ENCODE assay signal across 9 mouse cellular contexts in the genomic region with DNA sequence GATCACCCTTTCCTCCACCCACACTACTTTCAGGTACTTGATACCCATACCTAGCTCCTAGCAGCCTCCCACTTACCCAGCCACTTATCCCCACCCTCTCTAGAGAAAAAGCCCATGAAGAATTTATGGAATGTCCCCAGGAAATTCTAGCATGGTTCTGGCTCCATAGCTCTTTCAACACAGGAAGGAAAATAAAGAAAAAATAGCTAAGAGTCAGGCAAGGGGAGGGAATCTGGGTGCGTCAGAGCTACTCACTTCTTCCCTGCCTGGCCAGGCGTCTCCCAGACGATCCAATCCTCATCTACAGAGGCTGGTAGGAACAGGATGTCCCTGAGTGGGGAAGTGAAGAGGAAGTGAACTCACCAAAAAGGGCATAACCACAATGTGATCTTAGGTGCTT. TPM values are rescaled to one million over a fixed set of nuclear protein-coding genes. Genes with fewer than 3 reads are reported as not detected.
DNase-seq lines count a peak whose midpoint lies in the region; ATAC-seq and TF ChIP-seq lines count a peak whose summit lies in the region.
"Had no signal": no experiment of that assay in that cellular context is flagged by ENCODE, and none has a peak within 500 bp of the region (broad histone marks: within the 10 kb centered on the region; RNA-seq: fewer than 3 reads in every experiment).

No protein-coding gene starts in this region.

- no peak for TF ChIP-seq POLR2A in embryonic fibroblast, embryonic 13.5 days (IDR thresholded peaks at IDR 0.05; ENCODE audit: low read depth, low read length)

- H3K9ac ChIP-seq in midbrain, embryonic 16.5 days (ENCODE audit: low read depth, low read length): no peak overlapping the region
- H3K9ac ChIP-seq: hindbrain, embryonic 12.5 days had no signal

- ATAC-seq in midbrain, embryonic 16.5 days: no peak

- DNase-seq in kidney, adult 11 months: peak; percentile 70
- DNase-seq in kidney, adult 18-20 months: no peak
- peak; percentile 72 for DNase-seq in kidney, adult 9 months
- DNase-seq in lung, postnatal 25 days (ENCODE audit: low spot score): peak; percentile 92
- DNase-seq in thymus, postnatal 0 days (ENCODE audit: low spot score): no peak
- no peak for DNase-seq in frontal cortex, adult 2 months (ENCODE audit: extremely low spot score in 1 of 2, low spot score in 1 of 2)

- WGBS in midbrain, embryonic 16.5 days: 84% methylated on average over 3 of the region's 3 CpGs

- no peak for TF ChIP-seq CTCF in embryonic fibroblast, embryonic 13.5 days (IDR thresholded peaks at IDR 0.05; ENCODE audit: borderline replicate concordance, insufficient read depth, low read length)

- H3K4me2 ChIP-seq in midbrain, embryonic 16.5 days (ENCODE audit: low read length): no peak overlapping the region
- H3K4me2 ChIP-seq: hindbrain, embryonic 12.5 days had no signal

- peak overlapping the region; percentile 69; the same call in 1 of the 2 replicates for H3K27ac ChIP-seq in embryonic fibroblast, embryonic 13.5 days (ENCODE audit: insufficient read depth, low read length)
- H3K27ac ChIP-seq in midbrain, embryonic 16.5 days (ENCODE audit: low read length): no peak overlapping the region
- H3K27ac ChIP-seq: hindbrain, embryonic 12.5 days had no signal

- H3K4me3 ChIP-seq in embryonic fibroblast, embryonic 13.5 days (ENCODE audit: insufficient read depth, low read length): no peak overlapping the region
- no peak overlapping the region for H3K4me3 ChIP-seq in midbrain, embryonic 16.5 days (ENCODE audit: low read depth, low read length)
- H3K4me3 ChIP-seq: hindbrain, embryonic 12.5 days had no signal

- no peaks in the 10 kb centered on the region; the same call in 1 of the 2 replicates for H3K4me1 ChIP-seq in embryonic fibroblast, embryonic 13.5 days (ENCODE audit: control insufficient read depth, insufficient read depth, low read length)
- H3K4me1 ChIP-seq in midbrain, embryonic 16.5 days (ENCODE audit: control insufficient read depth, insufficient read depth, low read length): peaks cover 4% of the 10 kb centered on the region; the same call in 1 of the 2 replicates

- H3K27me3 ChIP-seq in midbrain, embryonic 16.5 days (ENCODE audit: control insufficient read depth, insufficient read depth, low read depth, low read length): no peaks in the 10 kb centered on the region
- H3K27me3 ChIP-seq: hindbrain, embryonic 12.5 days had no signal

- no peaks in the 10 kb centered on the region for H3K9me3 ChIP-seq in midbrain, embryonic 16.5 days (replicated peaks; ENCODE audit: control insufficient read depth, low read length, poor library complexity, severe bottlenecking)
- H3K9me3 ChIP-seq: hindbrain, embryonic 12.5 days had no signal

- peaks cover 12% of the 10 kb centered on the region; the same call in 1 of the 2 replicates for H3K36me3 ChIP-seq in midbrain, embryonic 16.5 days (ENCODE audit: control insufficient read depth, insufficient read depth, low read length)

RNA-seq across cellular contexts. Expression of a gene that starts 34.0 kb away (rescaled TPM):
- 6.8 and 12.9 TPM in 2 replicates for polyA plus RNA-seq in embryonic fibroblast, embryonic 13.5 days (2011; ENCODE audit: insufficient read length, low read depth, missing spikeins)
- 0.87 and 0.95 TPM in 2 replicates for polyA plus RNA-seq in thymus, postnatal 0 days (2015; fragmentation: Nextera tagmentation; extraction: Ambion mirVana)
- polyA plus RNA-seq in frontal cortex, adult 2 months (2012; rRNA removed): 26.9 and 30.7 TPM in 2 replicates
- polyA plus RNA-seq in midbrain, embryonic 16.5 days (2015; fragmentation: Nextera tagmentation; extraction: Ambion mirVana): 18.1 and 22.0 TPM in 2 replicates

Comparison
In these comparisons a context has a peak if more than half of its experiments do, and no peak if none do; other contexts are left out.
1. DNase-seq: peak in kidney, adult 11 months (single experiment), kidney, adult 9 months (single experiment) and lung, postnatal 25 days (single experiment); none in kidney, adult 18-20 months (single experiment), thymus, postnatal 0 days (single experiment) and frontal cortex, adult 2 months (0 of 2).